Mouse (Mus musculus): ENCODE measurements around the gene Cx3cr1.
A peak's percentile ranks its signal among the peaks of the same experiment; 100 is the strongest.
"Not testable (repeated sequence)": the region's sequence is repeated elsewhere in the genome, so short reads cannot be mapped to it uniquely, and the experiment has no call there.

Gene Cx3cr1

DNA sequence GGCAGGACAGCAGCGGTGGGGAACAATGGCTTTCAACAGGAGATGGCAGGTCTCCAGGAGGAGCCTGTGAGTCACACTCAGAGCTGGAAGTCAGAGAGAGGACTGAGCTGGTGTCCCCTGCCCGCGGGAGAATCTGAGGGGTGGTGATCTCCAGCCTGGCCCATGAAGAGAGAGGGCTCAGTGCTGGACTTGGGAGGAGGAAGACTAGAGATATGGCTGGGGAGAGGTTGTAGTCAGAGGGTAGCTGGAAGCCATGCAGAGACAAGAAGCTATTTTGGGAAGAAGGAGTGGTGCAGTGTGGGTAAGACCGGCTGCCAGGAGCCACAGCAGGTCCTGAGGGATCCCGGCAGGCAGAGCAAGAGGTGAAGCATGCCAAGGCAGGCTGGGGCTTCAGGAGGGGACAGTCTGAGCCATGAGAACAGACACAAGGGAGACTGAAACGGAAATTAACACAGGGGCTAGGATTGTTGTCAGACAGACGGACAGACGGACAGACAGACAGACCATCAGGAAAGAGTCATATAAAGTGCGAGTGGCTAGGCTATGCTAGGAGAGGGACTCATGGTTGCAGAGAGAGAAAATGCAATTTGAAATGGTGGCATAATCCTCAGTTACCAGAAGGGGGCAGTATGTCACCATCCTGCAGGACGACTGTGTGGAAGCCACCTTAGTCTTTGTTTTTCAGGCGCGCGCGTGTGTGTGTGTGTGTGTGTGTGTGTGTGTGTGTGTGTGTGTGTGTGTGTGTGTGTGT is 42.1 kb downstream of the Cx3cr1 start:
- peak; percentile 64 to 69 for DNase-seq (ENCODE audit: low spot score in 2 of 2)

DNA sequence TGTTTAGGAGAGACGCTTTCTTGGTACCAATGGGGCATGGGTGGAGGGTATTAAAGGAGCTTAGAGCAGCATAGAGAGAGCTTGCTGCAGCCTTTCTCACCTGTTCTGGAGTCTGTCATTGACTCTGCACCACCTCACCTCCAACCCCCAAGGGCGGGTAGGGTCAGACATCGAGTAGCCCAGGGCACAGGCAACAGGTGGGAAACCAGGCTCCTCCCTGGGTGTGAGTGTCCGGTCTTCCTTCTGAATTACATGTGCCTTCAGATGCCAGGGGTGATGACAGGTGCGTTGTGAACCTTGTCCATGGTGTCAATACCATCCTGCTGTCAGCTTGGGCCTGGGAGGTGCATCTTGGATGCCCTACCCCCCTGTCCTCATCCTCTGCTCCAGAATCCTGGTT is 45.1 kb downstream of the Cx3cr1 start:
- no peak for DNase-seq (ENCODE audit: low spot score in 2 of 2)

DNA sequence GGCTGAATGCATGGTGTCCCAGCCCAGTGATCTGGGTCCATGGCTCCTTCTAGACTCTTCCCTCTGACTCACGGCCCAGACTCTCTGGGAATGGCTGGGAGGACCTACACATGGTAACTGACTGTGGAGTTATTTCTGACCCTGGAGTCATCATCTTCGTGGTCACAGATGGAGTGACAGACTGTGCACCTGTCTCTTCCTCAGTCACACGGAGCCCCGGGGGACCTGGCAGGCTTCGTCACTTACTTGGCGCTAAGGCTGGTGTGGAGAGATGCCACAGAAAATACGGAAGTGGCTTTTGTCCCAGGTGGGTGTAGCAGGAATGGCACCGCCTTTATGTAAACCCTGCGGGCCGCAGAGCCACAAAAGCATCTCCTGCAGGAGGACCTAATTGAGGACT is 45.5 kb downstream of the Cx3cr1 start:
- DNase-seq (ENCODE audit: low spot score in 2 of 2): no peak

DNA sequence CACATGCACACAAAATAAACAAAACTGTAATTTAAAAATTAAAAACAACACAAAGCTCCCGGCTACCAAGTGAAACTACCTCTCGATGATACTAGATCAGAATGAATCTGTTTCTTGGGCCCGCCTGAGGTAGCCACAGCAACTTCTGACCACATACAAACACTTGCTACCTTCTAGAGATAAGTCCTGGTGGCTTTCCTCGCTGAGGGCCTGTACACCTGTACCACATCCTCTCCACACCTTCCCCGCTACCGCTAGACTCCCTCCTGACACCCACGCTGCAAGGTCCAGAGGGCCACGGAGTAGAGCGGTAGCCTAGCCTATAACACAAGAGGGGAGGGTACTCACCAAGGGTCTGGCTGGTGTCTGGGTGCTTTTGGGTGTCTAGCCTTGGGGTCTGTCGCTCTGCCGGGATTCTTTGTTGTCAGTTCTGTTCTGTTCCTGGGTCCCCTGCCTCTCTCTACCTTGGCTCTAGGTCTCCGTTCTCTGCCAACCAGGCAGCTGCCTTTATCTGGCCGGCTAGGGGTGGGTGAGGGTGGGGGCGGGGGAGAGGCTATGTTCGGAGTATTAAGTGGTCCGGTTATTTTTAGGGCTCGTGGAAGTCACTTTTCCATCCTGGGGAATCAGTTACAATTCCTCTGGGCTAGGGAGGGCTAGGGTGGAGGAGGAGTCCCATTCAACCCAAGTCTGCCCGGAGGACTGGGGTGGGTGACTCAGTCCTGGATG is 46.4 kb downstream of the Cx3cr1 start, which contains the start of gene Xirp1:
Gene Xirp1, minus strand, starts transcription at position 513 of the 726 bp plus-strand sequence.
- DNase-seq (ENCODE audit: low spot score in 2 of 2): no peak

DNA sequence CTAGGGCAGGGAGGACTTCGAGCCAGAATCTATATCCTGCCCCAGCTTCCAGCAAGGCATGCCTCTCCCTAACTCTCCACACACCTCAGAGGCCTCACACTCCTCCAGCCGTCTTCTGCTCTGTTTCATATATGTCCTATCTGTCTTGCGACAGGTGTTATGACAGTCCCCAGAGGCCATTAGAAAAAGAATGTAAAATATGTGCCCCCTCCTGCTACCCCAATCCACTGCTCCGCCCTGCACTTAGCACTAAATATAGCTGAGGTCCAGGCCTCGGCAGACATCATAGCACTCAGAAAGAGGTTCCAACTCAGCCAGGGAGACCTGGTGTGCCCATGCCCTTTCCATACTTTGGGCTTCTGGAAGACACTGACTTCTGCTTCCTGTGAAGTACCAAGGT is 48.5 kb downstream of the Cx3cr1 start:
- no peak for DNase-seq (ENCODE audit: low spot score in 2 of 2)

DNA sequence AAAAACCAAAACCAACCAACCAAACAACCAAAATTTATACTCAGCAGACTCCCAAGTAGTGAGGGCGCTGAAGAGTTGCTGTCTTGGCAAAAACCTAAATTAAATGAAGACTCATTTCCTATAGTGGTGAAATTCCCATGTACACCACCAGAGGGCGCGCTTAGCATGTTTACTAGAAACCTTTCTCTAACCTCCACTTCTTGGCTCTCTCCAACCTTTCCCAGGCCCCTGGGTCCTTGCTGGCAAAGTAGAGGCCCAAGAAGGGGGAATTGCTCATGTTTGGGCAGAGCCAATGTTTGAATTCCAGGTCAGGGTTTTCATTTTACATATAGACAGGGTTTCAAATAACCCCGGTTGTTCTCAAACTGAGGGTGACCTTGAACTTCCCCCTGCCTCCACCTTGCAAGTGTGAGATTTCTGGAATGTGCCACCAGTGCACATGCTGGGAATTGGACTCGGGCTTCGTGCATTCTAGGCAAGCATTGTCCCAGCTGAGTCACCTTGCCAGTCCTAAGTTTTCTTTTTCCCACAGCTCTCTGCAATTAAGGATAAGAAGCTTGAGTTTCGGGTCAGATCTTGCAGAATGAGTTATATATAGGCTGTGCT is 49.3 kb downstream of the Cx3cr1 start:
- peak; percentile 77 to 84 for DNase-seq (ENCODE audit: low spot score in 2 of 2)

DNA sequence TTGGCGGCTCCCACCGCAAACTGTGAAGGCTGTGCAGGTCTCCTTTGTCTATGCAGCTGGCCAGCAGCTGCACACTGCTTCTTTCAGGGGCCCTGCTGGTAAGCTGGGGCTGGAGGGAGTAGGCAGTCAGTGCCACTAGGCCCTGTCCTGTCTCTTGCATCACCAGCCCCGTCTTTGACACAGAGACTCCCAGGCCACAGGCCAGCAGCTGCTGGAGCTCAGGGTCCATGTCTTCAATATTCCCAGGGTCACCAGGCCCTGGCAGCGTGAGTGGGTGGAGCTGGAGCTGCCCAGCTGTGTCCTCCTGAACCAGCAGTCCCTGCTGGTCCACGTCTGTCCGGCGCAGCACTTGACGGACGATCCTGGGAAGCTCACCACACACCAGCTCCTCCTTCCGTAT is 52.7 kb downstream of the Cx3cr1 start:
- DNase-seq (ENCODE audit: low spot score in 2 of 2): no peak

DNA sequence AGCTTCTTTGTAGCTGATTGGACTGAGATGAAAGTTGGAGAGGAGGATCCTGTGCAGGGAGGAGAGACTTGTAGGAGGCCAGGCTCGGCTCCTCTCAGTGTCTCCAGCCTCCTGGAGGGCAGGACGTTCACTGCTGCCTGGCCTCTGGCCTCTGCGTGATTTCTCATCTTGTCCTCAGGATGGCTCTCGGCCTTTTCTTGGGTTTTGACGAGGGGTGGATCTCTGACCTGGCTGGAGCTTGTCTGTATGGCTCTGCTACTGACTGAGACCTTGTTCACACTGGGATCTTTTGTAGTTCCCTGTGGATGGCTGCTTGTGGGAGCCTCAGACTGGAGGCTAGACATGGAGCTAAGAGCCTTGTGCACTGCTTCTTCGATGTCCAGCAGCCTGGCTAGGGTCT is 54.9 kb downstream of the Cx3cr1 start:
- no peak for DNase-seq (ENCODE audit: low spot score in 2 of 2)

DNA sequence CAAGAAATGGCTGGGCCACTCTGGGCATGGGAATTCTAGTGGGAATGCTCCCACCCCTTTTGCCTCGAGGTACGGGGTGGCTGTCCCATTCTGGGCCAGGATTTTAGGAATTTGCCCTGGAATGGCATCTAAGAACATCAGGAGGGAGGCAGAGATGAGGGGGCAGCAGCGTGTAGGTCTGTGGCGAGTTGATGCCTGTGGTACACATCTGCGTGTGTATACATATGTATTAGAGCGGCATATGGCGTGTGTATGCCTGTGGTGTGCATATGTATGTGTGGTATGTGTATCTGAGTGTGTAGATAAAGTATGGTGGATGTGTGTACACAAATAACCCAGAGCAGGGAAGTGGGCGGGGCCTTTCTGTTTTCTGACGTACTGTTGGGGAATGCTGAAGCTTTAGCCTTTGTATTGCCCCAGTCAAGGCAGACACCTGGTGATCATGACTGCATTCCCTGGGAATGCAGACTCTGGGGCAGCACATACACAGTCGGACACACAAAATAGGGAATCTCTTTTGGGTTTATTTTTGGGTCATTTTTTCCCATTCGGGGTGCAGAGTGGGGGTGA is 56.3 kb downstream of the Cx3cr1 start:
- no peak for DNase-seq (ENCODE audit: low spot score in 2 of 2)

DNA sequence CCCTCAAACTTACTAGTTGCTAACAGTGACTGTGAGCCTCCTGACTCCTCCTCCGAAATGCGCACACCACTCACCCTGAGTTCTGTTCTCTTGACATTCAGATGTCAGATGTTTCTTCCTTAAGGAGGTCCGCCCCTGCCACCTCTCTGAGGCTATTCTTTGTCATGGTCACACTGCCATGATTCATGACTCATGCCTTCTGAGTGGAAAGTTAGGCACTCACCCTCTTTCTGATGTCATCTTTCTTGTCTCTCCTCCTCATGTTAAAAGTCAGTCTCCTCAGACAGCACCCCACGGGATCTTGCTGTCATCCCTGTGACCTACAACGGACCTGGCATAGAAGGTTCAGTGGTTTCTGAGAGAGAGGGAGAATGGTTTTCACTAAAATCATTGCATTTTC is 56.9 kb downstream of the Cx3cr1 start:
- no peak for DNase-seq (ENCODE audit: low spot score in 2 of 2)

DNA sequence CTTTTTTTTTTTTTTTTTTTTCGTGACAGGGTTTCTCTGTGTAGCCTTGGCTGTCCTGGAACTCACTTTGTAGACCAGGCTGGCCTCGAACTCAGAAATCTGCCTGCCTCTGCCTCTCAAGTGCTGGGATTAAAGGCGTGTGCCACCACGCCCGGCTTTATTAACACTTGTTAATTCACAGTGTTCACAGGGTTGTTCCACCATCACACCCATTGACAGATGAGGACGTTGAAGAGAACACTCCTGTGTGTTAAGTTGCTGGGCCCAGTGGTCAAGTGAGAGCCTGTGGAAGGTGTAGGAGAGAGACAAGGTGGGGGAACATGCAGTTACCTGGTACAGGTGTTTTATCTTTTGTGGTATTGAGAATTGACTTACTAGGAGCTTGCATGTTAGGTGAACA is 57.5 kb downstream of the Cx3cr1 start:
- not testable (repeated sequence) for DNase-seq (ENCODE audit: low spot score in 2 of 2)

DNA sequence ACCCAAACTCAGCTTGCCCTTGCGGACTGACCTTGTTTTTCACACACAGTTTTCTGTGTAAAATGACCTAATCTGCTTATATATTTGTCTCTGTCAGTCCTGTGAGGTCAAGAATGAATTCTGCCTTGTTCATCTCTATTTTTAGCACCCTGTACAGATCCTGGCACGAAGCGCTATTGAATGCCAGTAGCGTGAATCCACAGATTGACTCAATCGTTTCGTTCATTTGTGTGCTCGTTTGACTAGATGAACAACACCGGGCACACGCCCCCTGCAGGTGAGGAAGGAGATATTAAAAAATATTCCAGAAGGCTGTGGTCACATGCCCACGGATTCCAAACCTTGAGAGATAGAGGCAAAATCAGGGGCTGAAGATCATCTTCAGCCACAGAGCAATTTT is 58.1 kb downstream of the Cx3cr1 start:
- peak; percentile 87 to 88 for DNase-seq (ENCODE audit: low spot score in 2 of 2)

DNA sequence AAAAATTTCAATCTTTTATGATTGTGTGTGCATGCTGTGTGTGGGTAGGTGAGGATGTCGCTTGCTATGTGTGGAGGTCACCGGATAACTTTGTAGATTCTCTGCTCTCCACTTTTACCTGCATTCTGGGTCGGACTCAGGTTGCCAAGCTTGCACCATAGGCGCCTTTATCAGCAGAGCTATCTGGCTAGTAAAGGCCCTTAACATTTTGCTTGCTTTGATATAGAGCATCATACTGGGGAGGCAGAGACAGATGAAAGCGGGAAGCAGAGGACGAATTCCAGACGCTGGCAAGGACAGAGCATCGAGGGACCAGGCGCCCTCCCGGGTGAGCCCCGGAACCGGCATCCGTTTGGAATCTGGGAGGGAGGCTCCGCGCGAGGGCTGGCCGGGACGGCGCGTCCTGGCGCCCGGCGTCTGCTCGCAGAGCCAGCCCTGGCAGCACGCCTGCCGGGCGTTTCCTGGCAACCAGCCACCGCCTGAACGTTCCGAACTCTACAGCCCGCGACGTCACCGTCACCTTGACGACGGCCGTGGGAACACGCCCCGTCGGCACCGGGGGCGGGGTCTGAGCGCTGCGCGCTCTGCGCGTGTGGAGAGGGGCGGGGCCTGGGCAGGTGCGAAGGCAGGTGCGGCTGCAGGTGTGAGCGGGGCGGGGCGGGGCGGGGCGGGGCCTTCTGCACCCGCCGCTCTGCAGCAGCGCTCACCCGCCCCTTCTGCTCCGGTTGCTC is 58.7 kb downstream of the Cx3cr1 start:
- DNase-seq (ENCODE audit: low spot score in 2 of 2): peak; percentile 98

DNA sequence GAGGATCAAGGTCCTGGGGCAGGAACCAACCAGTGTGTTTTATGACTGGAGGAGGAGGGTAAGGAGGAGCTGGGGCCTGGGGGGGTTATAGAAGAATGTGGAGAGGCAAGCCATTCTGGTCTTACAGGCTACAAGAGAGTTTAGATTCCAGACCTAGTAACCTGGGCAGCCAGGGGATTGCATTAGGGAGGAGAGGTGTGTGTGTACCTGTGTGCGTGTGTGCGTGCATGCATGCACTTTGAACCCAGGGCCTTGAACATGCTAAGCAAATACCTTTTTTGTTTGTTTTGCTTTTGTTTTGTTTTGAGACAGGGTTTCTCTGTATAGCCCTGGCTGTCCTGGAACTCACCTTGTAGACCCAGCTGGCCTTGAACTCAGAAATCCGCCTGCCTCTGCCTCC is 59.8 kb downstream of the Cx3cr1 start:
- no peak for DNase-seq (ENCODE audit: low spot score in 2 of 2)

DNA sequence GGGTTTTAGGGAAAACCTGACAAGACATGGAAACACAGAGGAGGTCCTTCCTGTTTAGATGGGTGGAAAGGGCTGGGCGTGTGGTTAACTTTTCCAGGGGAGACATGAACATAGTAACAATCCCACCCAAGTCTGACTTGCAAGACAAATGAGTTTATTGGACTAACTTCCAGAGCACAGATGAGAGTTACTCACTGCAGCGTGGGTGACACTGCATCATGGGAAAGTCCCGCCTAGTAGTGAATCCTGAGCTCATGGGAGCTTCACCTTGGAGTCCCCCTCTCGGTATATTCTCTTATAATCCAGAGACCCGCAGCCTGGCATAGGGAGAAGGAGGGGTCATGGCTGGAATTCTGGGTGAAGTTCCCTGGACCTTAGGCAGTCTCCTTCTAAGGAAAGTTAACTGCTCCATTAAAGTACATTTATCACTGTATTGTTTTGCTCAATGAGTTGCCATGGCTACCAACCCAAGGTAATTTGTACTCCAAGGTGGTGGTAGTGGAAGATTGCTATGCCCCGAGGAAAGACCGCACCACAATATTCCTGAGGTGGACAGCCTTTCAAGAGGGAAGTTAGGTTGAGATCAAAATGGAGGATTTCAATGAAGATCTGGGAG is 60.3 kb downstream of the Cx3cr1 start:
- no peak for DNase-seq (ENCODE audit: low spot score in 2 of 2)

DNA sequence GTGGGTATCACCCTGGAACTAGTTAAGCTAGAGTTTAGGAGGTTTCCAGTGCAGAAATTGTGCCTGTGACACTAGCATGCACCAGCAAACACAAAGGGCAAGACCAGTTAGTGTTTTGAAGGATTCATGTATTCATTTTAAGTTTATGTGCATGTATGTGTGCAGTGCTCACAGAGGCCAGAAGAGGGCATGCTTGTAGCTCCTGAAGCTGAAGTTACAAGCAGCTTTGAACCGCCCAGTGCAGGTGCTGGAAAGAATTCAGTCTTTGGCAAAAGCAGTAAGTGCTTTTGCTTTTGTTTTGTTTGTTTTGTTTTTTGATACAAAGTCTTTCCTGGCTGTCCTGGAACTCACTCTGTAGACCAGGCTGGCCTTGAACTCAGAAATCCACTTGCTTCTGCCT is 61.8 kb downstream of the Cx3cr1 start:
- DNase-seq (ENCODE audit: low spot score in 2 of 2): no peak

DNA sequence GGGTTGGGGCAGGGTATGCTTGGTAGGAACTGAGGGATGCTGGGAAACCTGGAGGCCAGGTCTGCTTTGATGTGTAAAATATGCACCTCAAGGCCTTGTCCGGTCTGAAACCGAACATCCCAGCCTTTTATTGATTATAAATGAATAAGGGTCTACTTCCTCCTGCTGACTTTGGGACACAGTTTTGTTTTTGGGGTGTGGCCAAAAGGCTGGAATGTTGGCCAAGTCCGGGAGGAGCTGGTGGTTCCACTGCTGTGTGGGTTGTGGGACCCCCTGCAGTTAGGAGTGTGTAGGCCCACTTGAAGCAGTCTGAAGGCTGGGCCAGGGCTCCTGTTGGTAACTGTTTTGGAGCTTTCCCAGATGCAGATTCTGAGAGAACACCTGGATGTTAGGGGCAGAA is 63.7 kb downstream of the Cx3cr1 start:
- DNase-seq (ENCODE audit: low spot score in 2 of 2): no peak

DNA sequence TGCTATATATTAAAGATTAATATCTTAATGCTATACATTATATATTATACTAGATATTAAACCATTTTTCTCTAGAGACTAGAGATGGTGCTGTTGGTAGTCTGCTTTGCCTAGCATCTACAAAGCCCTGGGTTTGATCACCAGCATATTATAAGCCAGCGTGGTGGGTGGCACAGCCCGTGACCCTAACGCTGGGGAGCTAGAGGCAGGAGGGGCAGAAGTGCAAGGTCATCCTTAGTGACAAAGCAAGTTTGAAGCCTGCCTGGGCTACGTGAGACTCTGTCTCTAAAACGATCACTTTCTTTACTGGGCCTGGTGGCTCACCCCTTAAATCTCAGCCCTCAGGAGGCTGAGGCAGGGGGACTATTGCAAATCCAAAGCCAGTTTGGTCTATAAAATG is 66.8 kb downstream of the Cx3cr1 start:
- DNase-seq (ENCODE audit: low spot score in 2 of 2): no peak

DNA sequence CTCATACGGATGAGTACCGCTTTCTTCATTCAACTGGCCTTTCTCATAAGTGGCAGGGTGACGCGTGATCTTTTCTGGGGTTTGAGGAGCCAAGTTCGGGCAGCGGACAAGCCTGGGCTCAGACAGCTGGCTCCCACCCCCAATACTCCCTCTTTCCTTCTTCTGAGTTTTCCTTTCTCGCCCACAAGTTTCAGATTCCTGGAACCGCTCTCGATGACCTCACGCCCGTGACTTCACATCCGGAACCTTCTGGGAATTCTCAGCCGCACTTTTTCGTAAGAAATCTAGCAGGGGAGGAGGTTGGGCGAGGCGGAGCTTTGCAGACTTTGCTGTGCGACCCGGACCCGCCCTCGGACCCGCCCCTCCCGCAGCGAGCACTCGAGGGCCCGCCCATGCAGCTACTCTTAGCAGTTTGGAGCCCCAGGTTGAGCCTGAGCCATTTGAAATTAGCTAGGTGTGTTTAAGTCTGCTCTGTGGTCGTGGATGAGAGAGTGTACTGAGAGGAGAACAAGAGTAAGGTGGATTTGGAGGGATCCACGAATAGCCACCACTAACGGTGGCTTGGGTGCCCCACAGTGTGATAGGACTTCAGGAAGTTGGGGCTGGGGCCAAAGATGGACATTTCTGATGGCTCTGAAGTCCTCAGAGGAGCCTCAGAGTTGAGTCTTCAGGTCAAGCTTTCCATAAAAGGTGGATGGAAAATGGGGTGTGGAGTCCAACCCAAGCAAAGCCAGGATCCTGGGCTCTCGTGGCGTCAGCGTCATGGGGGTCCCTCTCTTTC is 67.5 kb downstream of the Cx3cr1 start:
- DNase-seq (ENCODE audit: low spot score in 2 of 2): peak; percentile 77

DNA sequence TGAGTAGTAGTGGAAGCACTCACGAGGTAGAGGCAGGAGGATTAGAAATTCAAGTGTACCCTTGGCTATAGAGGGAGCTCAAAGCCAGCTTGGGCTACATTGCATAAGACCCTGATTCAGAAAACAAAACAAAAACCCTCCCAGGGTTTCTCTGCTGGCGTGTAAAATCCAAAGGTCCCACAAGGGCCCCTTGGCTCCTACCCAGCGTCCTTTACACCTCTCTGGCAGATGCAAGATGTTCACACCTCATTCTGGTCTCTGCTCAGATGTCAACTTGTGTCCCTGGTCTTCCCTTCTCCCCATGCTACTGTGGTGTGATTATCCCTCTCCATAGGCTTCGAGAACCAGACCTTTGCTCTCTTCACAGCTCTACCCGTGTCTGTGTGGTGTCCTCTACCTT is 68.9 kb downstream of the Cx3cr1 start:
- no peak for DNase-seq (ENCODE audit: low spot score in 2 of 2)

DNA sequence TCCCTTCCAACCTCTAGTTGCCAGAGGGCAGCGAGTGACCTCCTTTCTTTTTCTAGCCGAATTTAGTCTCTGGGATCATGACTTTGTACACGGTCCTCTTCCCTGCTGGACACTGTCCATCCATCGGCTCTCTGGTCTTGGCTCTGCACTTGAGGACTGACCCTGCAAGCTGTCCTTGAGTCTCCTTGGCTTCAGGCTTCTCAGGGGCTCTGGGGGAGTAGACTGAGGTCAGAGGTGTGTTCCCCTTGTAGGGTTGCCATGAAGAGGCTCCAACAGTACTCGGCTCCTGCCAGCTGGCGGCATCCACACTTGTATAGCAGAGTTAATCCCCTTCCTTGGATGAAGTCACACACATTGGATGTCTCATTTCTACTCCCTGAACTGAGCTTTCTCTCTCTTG is 70.0 kb downstream of the Cx3cr1 start:
- DNase-seq (ENCODE audit: low spot score in 2 of 2): no peak

Data from right cerebral cortex, postnatal 10 days (tissue).